Mouse (Mus musculus) lung, postnatal 0 days (tissue): Measurements from ENCODE around the gene Bcl2l14. TPM values are rescaled to one million over a fixed set of nuclear protein-coding genes. Genes with fewer than 3 reads are reported as not detected.

Experiments
- ATAC-seq: fragments of 200-750 bp; cut with Nextera tagmentation; 2 replicates; pipeline ENCODE4 v1.8.0; 2017; ENCODE audit warnings: moderate library complexity
- DNase-seq: peaks from one replicate; pipeline ENCODE4 v3.0.0-alpha.2; 2016; ENCODE audit warnings: low spot score
- H3K27ac ChIP-seq: fragments of 300-500 bp; sonication (generic); 2 replicates; pipeline ENCODE4 v1.5.1; 2014; ENCODE audit warnings: antibody characterized with exemption, mild to moderate bottlenecking, low read length, mixed read lengths
- H3K27me3 ChIP-seq: fragments of 300-500 bp; sonication (generic); replicated peaks from 2 replicates; pipeline ENCODE4 v1.6.1; 2014; ENCODE audit warnings: low read length, mixed read lengths; ENCODE audit not compliant: insufficient read depth
- H3K36me3 ChIP-seq: fragments of 300-500 bp; sonication (generic); 2 replicates; pipeline ENCODE4 v1.6.1; 2014; ENCODE audit warnings: low read length, mixed read lengths; ENCODE audit not compliant: insufficient read depth
- H3K4me1 ChIP-seq: fragments of 300-500 bp; sonication (generic); 2 replicates; pipeline ENCODE4 v1.6.1; 2014; ENCODE audit warnings: antibody characterized with exemption, low read depth, low read length, mixed read lengths; ENCODE audit not compliant: insufficient read depth
- H3K4me2 ChIP-seq: fragments of 300-500 bp; sonication (generic); replicated peaks from 2 replicates; pipeline ENCODE4 v1.6.1; 2014; ENCODE audit warnings: low read depth, mild to moderate bottlenecking, low read length, moderate library complexity, mixed read lengths
- H3K4me3 ChIP-seq: fragments of 300-500 bp; sonication (generic); 2 replicates; pipeline ENCODE4 v1.5.1; 2014; ENCODE audit warnings: low read depth, low read length
- H3K9ac ChIP-seq: fragments of 300-500 bp; sonication (generic); replicated peaks from 2 replicates; pipeline ENCODE4 v1.6.1; 2014; ENCODE audit warnings: low read depth, mild to moderate bottlenecking
- H3K9me3 ChIP-seq: fragments of 300-500 bp; sonication (generic); 2 replicates; pipeline ENCODE4 v1.6.1; 2016; ENCODE audit warnings: low read length, mixed read lengths
- CTCF ChIP-seq: IDR thresholded peaks from 2 replicates; pipeline ENCODE4 v1.5.1; 2016; ENCODE audit warnings: antibody characterized with exemption, mild to moderate bottlenecking
- EP300 ChIP-seq: IDR thresholded peaks from 2 replicates; pipeline ENCODE4 v1.6.1; 2016; ENCODE audit warnings: antibody characterized with exemption, mild to moderate bottlenecking, control low read depth
- WGBS: fragments of 180-500 bp; shearing (Covaris S2); extraction: QIAGEN DNeasy Blood & Tissue Kit; methylation state at CpG from one replicate; pipeline ENCODE4 v1.1.7; 2014; 5-methylcytosine and 5-hydroxymethylcytosine counted together
- polyA plus RNA-seq: library from polyadenylated mRNA; unstranded; fragments of >200 nt; fragmentation: Nextera tagmentation; extraction: Ambion mirVana; gene quantifications from 2 replicates; pipeline ENCODE4 v1.2.1, GENCODE M21; 2015

The Bcl2l14 gene
- polyA plus RNA-seq = 6.4 and 6.6 TPM in 2 replicates

GRCm38 (mm10) chr6:134396018-134396417 lies at the start of gene Bcl2l14:
Bcl2l14 (plus strand) TSS chr6:134396318.
- H3K36me3 ChIP-seq = no peaks in the 10 kb centered on the region
- H3K4me2 ChIP-seq = no peak within 1 kb of the TSS
- ATAC-seq (no peak), DNase-seq (no peak)
- H3K9me3 ChIP-seq = no peaks in the 10 kb centered on the region
- 58% methylated on average over 4 of the region's 4 CpGs for WGBS
- no peak for TF ChIP-seq CTCF
- H3K9ac ChIP-seq = no peak within 1 kb of the TSS
- H3K4me3 ChIP-seq = no peak within 1 kb of the TSS
- no peaks in the 10 kb centered on the region for H3K4me1 ChIP-seq
- H3K27me3 ChIP-seq = no peaks in the 10 kb centered on the region
- H3K27ac ChIP-seq = no peak within 1 kb of the TSS

GRCm38 (mm10) chr6:134348526-134349067 lies 47.5 kb upstream of the Bcl2l14 start:
- Histone ChIP-seq H3K27me3 (no peaks in the 10 kb centered on the region), H3K4me3 (no peak overlapping the region), H3K27ac (no peak overlapping the region), H3K36me3 (no peaks in the 10 kb centered on the region), H3K4me1 (no peaks in the 10 kb centered on the region), H3K4me2 (no peak overlapping the region), H3K9ac (no peak overlapping the region), H3K9me3 (no peaks in the 10 kb centered on the region)
- DNase-seq (no peak), ATAC-seq (no peak)
- 93% methylated on average over 7 of the region's 7 CpGs for WGBS
- TF ChIP-seq EP300 = no peak
- no peak for TF ChIP-seq CTCF

- no peak overlapping the region for H3K9ac ChIP-seq
- no peaks in the 10 kb centered on the region for H3K9me3 ChIP-seq
- no peak for TF ChIP-seq EP300
- no peak for TF ChIP-seq CTCF
- 86% methylated on average over 6 of the region's 6 CpGs for WGBS
- H3K27me3 ChIP-seq = no peaks in the 10 kb centered on the region
- DNase-seq = no peak
- no peak overlapping the region for H3K27ac ChIP-seq
- ATAC-seq = no peak
- no peak overlapping the region for H3K4me3 ChIP-seq
- H3K4me2 ChIP-seq = no peak overlapping the region
- no peaks in the 10 kb centered on the region for H3K4me1 ChIP-seq
- H3K36me3 ChIP-seq = no peaks in the 10 kb centered on the region
Measured at GRCm38 (mm10) chr6:134352881-134353280, 43.2 kb upstream of the Bcl2l14 start.

- Histone ChIP-seq H3K27me3 (no peaks in the 10 kb centered on the region), H3K36me3 (no peaks in the 10 kb centered on the region), H3K9me3 (no peaks in the 10 kb centered on the region), H3K4me1 (no peaks in the 10 kb centered on the region), H3K4me2 (no peak overlapping the region), H3K27ac (no peak overlapping the region), H3K9ac (no peak overlapping the region), H3K4me3 (no peak overlapping the region)
- TF ChIP-seq CTCF (no peak), EP300 (no peak)
- ATAC-seq (no peak), DNase-seq (no peak)
- 81% methylated on average over 4 of the region's 4 CpGs for WGBS
Measured at GRCm38 (mm10) chr6:134353751-134354150, 42.4 kb upstream of the Bcl2l14 start.

GRCm38 (mm10) chr6:134357570-134357969 lies 38.5 kb upstream of the Bcl2l14 start:
- 46% methylated on average over 6 of the region's 6 CpGs for WGBS
- H3K9me3 ChIP-seq = no peaks in the 10 kb centered on the region
- no peaks in the 10 kb centered on the region for H3K4me1 ChIP-seq
- H3K27ac ChIP-seq = no peak overlapping the region
- no peak overlapping the region for H3K9ac ChIP-seq
- no peak overlapping the region for H3K4me3 ChIP-seq
- ATAC-seq = no peak
- TF ChIP-seq CTCF = no peak
- no peak for TF ChIP-seq EP300
- H3K36me3 ChIP-seq = no peaks in the 10 kb centered on the region
- H3K4me2 ChIP-seq = no peak overlapping the region
- no peaks in the 10 kb centered on the region for H3K27me3 ChIP-seq
- peak; percentile 9 for DNase-seq

DNA sequence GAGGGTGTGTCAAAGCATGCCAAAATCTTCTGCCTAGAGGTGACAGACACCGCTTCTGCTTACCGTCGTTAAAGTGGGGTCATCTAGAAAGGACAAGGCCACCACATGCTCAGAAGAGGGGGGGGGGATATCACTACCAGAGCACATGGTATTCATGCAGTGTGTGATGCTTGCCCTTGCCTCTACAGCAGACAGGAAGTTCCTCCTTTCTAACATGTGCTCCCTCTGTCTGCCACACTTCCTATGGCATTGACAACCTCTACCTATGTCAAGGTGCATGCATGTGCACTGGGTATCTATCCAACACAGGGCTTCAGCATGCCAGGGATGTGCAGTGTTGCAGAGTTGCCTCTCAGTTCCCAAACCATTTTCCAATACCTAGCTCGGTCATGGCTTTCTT lies 36.0 kb upstream of the Bcl2l14 start:
- H3K4me3 ChIP-seq = no peak overlapping the region
- ATAC-seq = no peak
- no peaks in the 10 kb centered on the region for H3K36me3 ChIP-seq
- no peak overlapping the region for H3K27ac ChIP-seq
- H3K4me1 ChIP-seq = no peaks in the 10 kb centered on the region
- no peak overlapping the region for H3K4me2 ChIP-seq
- TF ChIP-seq CTCF = no peak
- TF ChIP-seq EP300 = no peak
- 82% methylated on average over 4 of the region's 4 CpGs for WGBS
- H3K9me3 ChIP-seq = no peaks in the 10 kb centered on the region
- DNase-seq = no peak
- no peaks in the 10 kb centered on the region for H3K27me3 ChIP-seq
- no peak overlapping the region for H3K9ac ChIP-seq

- no peak for DNase-seq
- no peak overlapping the region for H3K4me3 ChIP-seq
- no peaks in the 10 kb centered on the region for H3K9me3 ChIP-seq
- no peaks in the 10 kb centered on the region for H3K27me3 ChIP-seq
- H3K4me2 ChIP-seq = no peak overlapping the region
- no peaks in the 10 kb centered on the region for H3K4me1 ChIP-seq
- H3K9ac ChIP-seq = no peak overlapping the region
- no peaks in the 10 kb centered on the region for H3K36me3 ChIP-seq
- H3K27ac ChIP-seq = no peak overlapping the region
- no peak for ATAC-seq
- TF ChIP-seq EP300 (no peak), CTCF (no peak)
- WGBS = 44% methylated on average over 6 of the region's 6 CpGs
Measured at GRCm38 (mm10) chr6:134364644-134365043, 31.5 kb upstream of the Bcl2l14 start.
